Comparison of ENCODE assay signal across 8 mouse cellular contexts in the genomic region with DNA sequence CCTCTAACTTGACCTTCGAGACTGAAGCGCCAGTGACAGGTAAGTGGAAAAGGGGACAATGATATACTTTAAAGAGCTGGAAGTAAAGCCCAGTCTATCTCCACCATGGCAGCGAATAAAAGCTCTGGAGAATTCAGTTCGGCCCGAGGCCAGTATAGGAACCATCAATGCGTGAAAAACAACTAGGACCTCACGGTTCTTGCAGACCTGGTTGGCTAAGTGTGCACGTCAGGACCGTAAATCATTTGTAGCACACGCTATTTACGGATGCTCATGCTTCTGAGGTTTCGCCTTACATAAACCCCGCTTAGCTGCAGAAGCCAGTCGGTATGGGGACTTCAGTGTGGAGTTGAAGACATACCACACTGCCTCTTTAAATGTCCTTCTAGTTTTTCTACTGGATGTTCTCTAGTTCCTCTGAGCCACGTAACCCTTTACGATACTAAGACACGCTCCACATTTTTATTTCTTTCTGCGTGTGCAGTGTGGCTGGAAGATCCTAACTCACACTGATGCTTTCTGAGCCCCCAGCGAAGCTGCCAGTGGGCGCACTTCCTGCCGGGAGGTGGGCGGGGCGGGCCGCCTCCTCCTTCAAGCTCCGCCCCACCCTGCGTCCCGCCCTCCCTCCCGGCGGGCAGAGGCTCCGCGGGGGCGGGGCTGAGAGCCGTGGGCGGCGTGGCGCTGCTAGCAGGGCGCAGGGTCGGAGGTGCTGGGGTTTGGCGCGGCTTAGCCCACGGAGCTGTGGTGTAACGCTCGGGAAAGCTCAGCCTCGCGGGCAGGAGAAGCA. TPM values are rescaled to one million over a fixed set of nuclear protein-coding genes. Genes with fewer than 3 reads are reported as not detected.
DNase-seq lines count a peak whose midpoint lies in the region; ATAC-seq and TF ChIP-seq lines count a peak whose summit lies in the region.

Gene Snx30, plus strand, starts transcription at position 660 of the 787 bp plus-strand sequence.

- peak within 1 kb of the TSS; percentile 88 for H3K27ac ChIP-seq in embryonic fibroblast, embryonic 13.5 days (ENCODE audit: insufficient read depth, low read length)
- peak within 1 kb of the TSS; percentile 94 for H3K27ac ChIP-seq in heart, embryonic 10.5 days
- peak within 1 kb of the TSS; percentile 74; the same call in 1 of the 2 replicates for H3K27ac ChIP-seq in kidney, embryonic 14.5 days (ENCODE audit: low read depth, low read length)
- H3K27ac ChIP-seq in liver, adult 2 months (replicated peaks; ENCODE audit: insufficient read depth, low read depth, low read length) = peak within 1 kb of the TSS; percentile 50

- H3ac ChIP-seq in C2C12 (ENCODE audit: control insufficient read depth, insufficient read length, low read depth) = peak within 1 kb of the TSS; percentile 84

- TF ChIP-seq CTCF in C2C12 (IDR thresholded peaks at IDR 0.05; ENCODE audit: control insufficient read depth, insufficient read depth, insufficient read length) = no peak
- no peak for TF ChIP-seq CTCF in embryonic fibroblast, embryonic 13.5 days (IDR thresholded peaks at IDR 0.05; ENCODE audit: borderline replicate concordance, insufficient read depth, low read length)
- TF ChIP-seq CTCF in liver, adult 2 months (IDR thresholded peaks at IDR 0.05; ENCODE audit: low read depth, low read length) = no peak

- peak; percentile 89 for TF ChIP-seq POLR2A in embryonic fibroblast, embryonic 13.5 days (IDR thresholded peaks at IDR 0.05; ENCODE audit: low read depth, low read length)
- peak; percentile 76 for TF ChIP-seq POLR2A in liver, adult 2 months (IDR thresholded peaks at IDR 0.05; ENCODE audit: extremely low read depth, insufficient read depth, low read length)

- H3K79me3 ChIP-seq in C2C12 (ENCODE audit: low read depth) = peaks cover 4% of the 10 kb centered on the region

- H3K36me3 ChIP-seq in C2C12 (ENCODE audit: control insufficient read depth, insufficient read depth) = no peaks in the 10 kb centered on the region
- no peaks in the 10 kb centered on the region for H3K36me3 ChIP-seq in heart, embryonic 10.5 days
- no peaks in the 10 kb centered on the region for H3K36me3 ChIP-seq in kidney, embryonic 14.5 days (ENCODE audit: control insufficient read depth, insufficient read depth, low read length)
- no peaks in the 10 kb centered on the region for H3K36me3 ChIP-seq in liver, adult 2 months (ENCODE audit: control insufficient read depth, insufficient read depth, low read length)

- ATAC-seq in kidney, embryonic 14.5 days (ENCODE audit: low FRiP score, low TSS enrichment) = peak; percentile 94
- peak; percentile 33 for ATAC-seq in monocyte, adult 5-6 weeks (replicated peaks; ENCODE audit: insufficient number of reproducible peaks, low FRiP score, low TSS enrichment, poor library complexity, severe bottlenecking)

- no peaks in the 10 kb centered on the region for H3K27me3 ChIP-seq in C2C12 (ENCODE audit: control insufficient read depth, insufficient read depth, insufficient read length)
- H3K27me3 ChIP-seq in heart, embryonic 10.5 days (ENCODE audit: insufficient read depth, poor library complexity, severe bottlenecking) = no peaks in the 10 kb centered on the region
- no peaks in the 10 kb centered on the region for H3K27me3 ChIP-seq in kidney, embryonic 14.5 days (ENCODE audit: control insufficient read depth, insufficient read depth, low read length)
- no peaks in the 10 kb centered on the region for H3K27me3 ChIP-seq in liver, adult 2 months (ENCODE audit: control insufficient read depth, insufficient read depth, low read length)

- H3K4me2 ChIP-seq in kidney, embryonic 14.5 days (replicated peaks; ENCODE audit: low read depth, low read length) = peak within 1 kb of the TSS; percentile 96

- DNase-seq in brain, adult 2 months (ENCODE audit: low read depth, low spot score) = peak; percentile 96
- DNase-seq in heart, embryonic 10.5 days (ENCODE audit: low spot score) = peak; percentile 94
- peak; percentile 61 for DNase-seq in liver, adult 2 months (ENCODE audit: extremely low read depth, low read depth, low spot score)
- DNase-seq in spleen, postnatal 36 days (ENCODE audit: low spot score in 2 of 2) = peak; percentile 92

- H3K9ac ChIP-seq in kidney, embryonic 14.5 days (ENCODE audit: low read depth, low read length) = peak within 1 kb of the TSS; percentile 80
- peak within 1 kb of the TSS; percentile 91 for H3K9ac ChIP-seq in liver, adult 2 months (ENCODE audit: low read depth, low read length)

- H3K4me1 ChIP-seq in embryonic fibroblast, embryonic 13.5 days (ENCODE audit: control insufficient read depth, insufficient read depth, low read length) = peaks cover 3% of the 10 kb centered on the region; the same call in 1 of the 2 replicates
- H3K4me1 ChIP-seq in heart, embryonic 10.5 days = peaks cover 18% of the 10 kb centered on the region
- H3K4me1 ChIP-seq in kidney, embryonic 14.5 days (ENCODE audit: control insufficient read depth, insufficient read depth, low read length) = peaks cover 8% of the 10 kb centered on the region; the same call in 1 of the 2 replicates
- peaks cover 3% of the 10 kb centered on the region; the same call in 1 of the 2 replicates for H3K4me1 ChIP-seq in liver, adult 2 months (ENCODE audit: control insufficient read depth, insufficient read depth, low read length)

- 3% methylated on average over 40 of the region's 45 CpGs for WGBS in heart, embryonic 10.5 days
- 1% methylated on average over 45 of the region's 45 CpGs for WGBS in kidney, embryonic 14.5 days
- 4% methylated on average over 45 of the region's 45 CpGs for WGBS in liver, adult 2 months

- no peaks in the 10 kb centered on the region for H3K9me3 ChIP-seq in heart, embryonic 10.5 days
- H3K9me3 ChIP-seq in kidney, embryonic 14.5 days (ENCODE audit: control insufficient read depth, low read length) = no peaks in the 10 kb centered on the region

- H3K79me2 ChIP-seq in C2C12 (ENCODE audit: control insufficient read depth, insufficient read depth) = peaks cover 12% of the 10 kb centered on the region
- H3K79me2 ChIP-seq in liver, adult 2 months (ENCODE audit: control insufficient read depth, insufficient read depth, low read length) = peaks cover 18% of the 10 kb centered on the region; the same call in 1 of the 2 replicates

- H3K4me3 ChIP-seq in C2C12 (ENCODE audit: insufficient read depth, poor library complexity, severe bottlenecking) = peak within 1 kb of the TSS; percentile 68
- H3K4me3 ChIP-seq in embryonic fibroblast, embryonic 13.5 days (ENCODE audit: insufficient read depth, low read length) = peak within 1 kb of the TSS; percentile 88
- peak within 1 kb of the TSS; percentile 99 for H3K4me3 ChIP-seq in heart, embryonic 10.5 days
- H3K4me3 ChIP-seq in kidney, embryonic 14.5 days (ENCODE audit: low read length) = peak within 1 kb of the TSS; percentile 75
- H3K4me3 ChIP-seq in liver, adult 2 months (ENCODE audit: insufficient read depth, low read depth, low read length) = peak within 1 kb of the TSS; percentile 91

TF ChIP-seq in C2C12, 6 proteins besides CTCF, POLR2A, EP300 and RAD21:
- TF ChIP-seq MYOD1 (IDR thresholded peaks at IDR 0.05; ENCODE audit: control insufficient read depth, insufficient read length, low read depth) (no peak), MAX (IDR thresholded peaks at IDR 0.05) (no peak), CEBPB (IDR thresholded peaks at IDR 0.05; ENCODE audit: low read depth) (no peak), FOSL1 (IDR thresholded peaks at IDR 0.05; ENCODE audit: insufficient read depth, low read length, poor library complexity, severe bottlenecking) (no peak), USF1 (IDR thresholded peaks at IDR 0.05; ENCODE audit: low read depth) (no peak), MYOG (IDR thresholded peaks at IDR 0.05; ENCODE audit: control insufficient read depth, extremely low read depth, insufficient read length) (no peak)
TF ChIP-seq in C2C12: peak in this region for 0.

RNA-seq across cellular contexts. Expression of gene Snx30, which starts in this region (rescaled TPM):
- 3.5 TPM for polyA plus RNA-seq in C2C12 (2012; fragmentation: generic; extraction: Trizol)
- 14.7 and 20.2 TPM in 2 replicates for polyA plus RNA-seq in embryonic fibroblast, embryonic 13.5 days (2011; ENCODE audit: insufficient read length, low read depth, missing spikeins)
- 5.2 and 8.1 TPM in 2 replicates for polyA plus RNA-seq in heart, embryonic 10.5 days (2016; fragmentation: Nextera tagmentation; extraction: Ambion mirVana)
- 7.9 and 12.1 TPM in 2 replicates for polyA plus RNA-seq in kidney, embryonic 14.5 days (2014; fragmentation: Nextera tagmentation; extraction: Ambion mirVana)
- 4.1 and 5.9 TPM in 2 replicates for total RNA-seq in liver, adult 2 months (2014; rRNA removed)
- polyA plus RNA-seq in liver, adult 2 months (2012; rRNA removed) = 1.4 and 1.6 TPM in 2 replicates
- 23.1 to 30.4 TPM (median 26.6 TPM) in 3 replicates for total RNA-seq in monocyte, adult 5-6 weeks (2017)

Comparison
In these comparisons a context has a peak if more than half of its experiments do, and no peak if none do; other contexts are left out.
1. Peak in every context shown above with its lines: DNase-seq, ATAC-seq, H3K4me3 ChIP-seq and H3K27ac ChIP-seq.